ENCODE assay signal across 15 mouse cellular contexts in genomic region chr13:80899435-80900029, GRCm38 (mm10).
"Had no signal": no experiment of that assay in that cellular context is flagged by ENCODE, and none has a peak within 500 bp of the region (broad histone marks: within the 10 kb centered on the region; RNA-seq: fewer than 3 reads in every experiment).

No protein-coding gene starts in this region.

- H3K27ac ChIP-seq: kidney, postnatal 0 days; layer of hippocampus, adult 2 months; liver, embryonic 13.5 days; midbrain, embryonic 15.5 days; neural tube, embryonic 13.5 days had no signal

- H3K9me3 ChIP-seq: liver, embryonic 13.5 days; megakaryocyte, embryonic 14.5 days; midbrain, embryonic 15.5 days; neural tube, embryonic 13.5 days had no signal

- H3K4me1 ChIP-seq: liver, embryonic 13.5 days; midbrain, embryonic 15.5 days; neural tube, embryonic 13.5 days had no signal

- DNase-seq: kidney, adult 18-20 months; kidney, postnatal 25 days; layer of hippocampus, adult 9-11 months; liver, embryonic 13.5 days; lung, adult 2 months; lung, postnatal 14 days; lung, postnatal 4 days; thymus, adult 18-20 months; thymus, postnatal 14 days; thymus, postnatal 4 days had no signal

- ATAC-seq: midbrain, embryonic 15.5 days had no signal

- H3K9ac ChIP-seq: liver, embryonic 13.5 days; midbrain, embryonic 15.5 days; neural tube, embryonic 13.5 days had no signal

- H3K27me3 ChIP-seq: liver, embryonic 13.5 days; megakaryocyte, embryonic 14.5 days; midbrain, embryonic 15.5 days; neural tube, embryonic 13.5 days had no signal

- H3K4me3 ChIP-seq: layer of hippocampus, adult 2 months; liver, embryonic 13.5 days; megakaryocyte, embryonic 14.5 days; midbrain, embryonic 15.5 days; neural tube, embryonic 13.5 days had no signal
